Mouse (Mus musculus): ENCODE data around the gene Arl1. TPM values are rescaled to one million over a fixed set of nuclear protein-coding genes. Genes with fewer than 3 reads are reported as not detected.

Arl1 gene
- total and polyA plus RNA-seq, 2 experiments from 2014 or later = 104 to 172 TPM

- Histone ChIP-seq H3K9ac (no peak overlapping the region), H3K4me1 (ENCODE audit: insufficient read depth) (no peaks in the 10 kb centered on the region), H3K27ac (ENCODE audit: low read depth, low read length) (no peak overlapping the region), H3K9me3 (ENCODE audit: low read length) (no peaks in the 10 kb centered on the region), H3K4me2 (ENCODE audit: low read depth) (no peak overlapping the region), H3K27me3 (ENCODE audit: insufficient read depth, low read length) (no peaks in the 10 kb centered on the region), H3K36me3 (ENCODE audit: insufficient read depth) (no peaks in the 10 kb centered on the region), H3K4me3 (ENCODE audit: low read depth, low read length) (no peak overlapping the region)
- no peak for TF ChIP-seq CTCF (IDR thresholded peaks at IDR 0.05; ENCODE audit: low read depth)
- WGBS = 89% methylated on average over 4 of the region's 4 CpGs
- ATAC-seq (no peak), DNase-seq (no peak)
These were observed 15.9 kb upstream of the Arl1 start for GRCm38 (mm10) chr10:88714744-88715143.

GRCm38 (mm10) chr10:88715621-88716020 is 15.0 kb upstream of the Arl1 start:
- H3K4me2 ChIP-seq (ENCODE audit: low read depth) = no peak overlapping the region
- H3K4me3 ChIP-seq (ENCODE audit: low read depth, low read length) = no peak overlapping the region
- 67% methylated on average over 6 of the region's 6 CpGs for WGBS
- ATAC-seq (no peak), DNase-seq (no peak)
- H3K9ac ChIP-seq = no peak overlapping the region
- H3K27ac ChIP-seq (ENCODE audit: low read depth, low read length) = no peak overlapping the region
- H3K36me3 ChIP-seq (ENCODE audit: insufficient read depth) = no peaks in the 10 kb centered on the region
- no peaks in the 10 kb centered on the region for H3K27me3 ChIP-seq (ENCODE audit: insufficient read depth, low read length)
- no peak for TF ChIP-seq CTCF (IDR thresholded peaks at IDR 0.05; ENCODE audit: low read depth)
- H3K4me1 ChIP-seq (ENCODE audit: insufficient read depth) = no peaks in the 10 kb centered on the region
- H3K9me3 ChIP-seq (ENCODE audit: low read length) = no peaks in the 10 kb centered on the region

GRCm38 (mm10) chr10:88716986-88717755 is 13.5 kb upstream of the Arl1 start:
- H3K4me2 ChIP-seq (ENCODE audit: low read depth) = no peak overlapping the region
- no peaks in the 10 kb centered on the region for H3K4me1 ChIP-seq (ENCODE audit: insufficient read depth)
- H3K27ac ChIP-seq (ENCODE audit: low read depth, low read length) = no peak overlapping the region
- TF ChIP-seq CTCF (IDR thresholded peaks at IDR 0.05; ENCODE audit: low read depth) = no peak
- H3K4me3 ChIP-seq (ENCODE audit: low read depth, low read length) = no peak overlapping the region
- H3K27me3 ChIP-seq (ENCODE audit: insufficient read depth, low read length) = no peaks in the 10 kb centered on the region
- H3K9me3 ChIP-seq (ENCODE audit: low read length) = no peaks in the 10 kb centered on the region
- DNase-seq (no peak), ATAC-seq (no peak)
- no peaks in the 10 kb centered on the region for H3K36me3 ChIP-seq (ENCODE audit: insufficient read depth)
- no peak overlapping the region for H3K9ac ChIP-seq
- WGBS = 60% methylated on average over 13 of the region's 13 CpGs

DNA sequence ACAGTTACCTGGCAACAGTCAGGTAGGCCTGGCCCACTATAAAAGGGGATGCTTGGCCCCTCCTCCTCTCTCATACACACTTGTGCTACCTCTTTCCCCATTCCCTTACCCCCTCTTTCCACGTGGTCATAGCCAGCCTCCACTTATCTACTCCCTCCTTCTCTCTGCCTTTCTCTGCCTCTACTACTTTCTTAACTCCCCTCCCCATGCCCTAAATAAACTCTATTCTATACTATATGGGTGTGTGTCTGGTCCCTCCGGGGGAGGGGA is 13.0 kb upstream of the Arl1 start:
- H3K27ac ChIP-seq (ENCODE audit: low read depth, low read length) = no peak overlapping the region
- H3K4me3 ChIP-seq (ENCODE audit: low read depth, low read length) = no peak overlapping the region
- ATAC-seq = no peak
- H3K4me2 ChIP-seq (ENCODE audit: low read depth) = no peak overlapping the region
- H3K27me3 ChIP-seq (ENCODE audit: insufficient read depth, low read length) = no peaks in the 10 kb centered on the region
- no peak for TF ChIP-seq CTCF (IDR thresholded peaks at IDR 0.05; ENCODE audit: low read depth)
- 41% methylated on average over 2 of the region's 2 CpGs for WGBS
- H3K36me3 ChIP-seq (ENCODE audit: insufficient read depth) = no peaks in the 10 kb centered on the region
- H3K9ac ChIP-seq = no peak overlapping the region
- no peaks in the 10 kb centered on the region for H3K9me3 ChIP-seq (ENCODE audit: low read length)
- no peaks in the 10 kb centered on the region for H3K4me1 ChIP-seq (ENCODE audit: insufficient read depth)
- DNase-seq = no peak

DNA sequence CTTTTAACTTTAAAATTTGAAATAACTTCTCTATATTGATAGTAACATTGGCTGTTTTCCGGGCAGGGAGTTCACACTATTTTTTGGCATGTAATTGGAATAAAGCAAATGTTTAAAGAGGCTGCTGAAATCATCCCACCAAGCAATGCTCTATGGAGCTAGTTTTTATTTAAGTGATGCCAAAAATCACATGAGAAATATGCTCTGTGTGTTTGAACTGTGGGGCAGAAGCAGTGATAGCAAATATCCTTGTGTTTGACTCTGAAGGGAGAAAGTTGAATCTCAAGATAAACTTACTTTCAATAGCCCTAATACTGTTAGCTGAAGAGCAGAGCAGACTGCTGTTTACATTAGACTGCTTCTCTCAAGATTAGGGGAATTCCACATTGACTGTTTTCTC is 11.0 kb upstream of the Arl1 start:
- H3K9ac ChIP-seq = no peak overlapping the region
- H3K4me3 ChIP-seq (ENCODE audit: low read depth, low read length) = no peak overlapping the region
- H3K36me3 ChIP-seq (ENCODE audit: insufficient read depth) = no peaks in the 10 kb centered on the region
- H3K4me1 ChIP-seq (ENCODE audit: insufficient read depth) = no peaks in the 10 kb centered on the region
- 74% methylated on average over 1 of the region's 1 CpGs for WGBS
- ATAC-seq (no peak), DNase-seq (no peak)
- H3K27me3 ChIP-seq (ENCODE audit: insufficient read depth, low read length) = no peaks in the 10 kb centered on the region
- no peaks in the 10 kb centered on the region for H3K9me3 ChIP-seq (ENCODE audit: low read length)
- no peak overlapping the region for H3K4me2 ChIP-seq (ENCODE audit: low read depth)
- TF ChIP-seq CTCF (IDR thresholded peaks at IDR 0.05; ENCODE audit: low read depth) = no peak
- H3K27ac ChIP-seq (ENCODE audit: low read depth, low read length) = no peak overlapping the region

DNA sequence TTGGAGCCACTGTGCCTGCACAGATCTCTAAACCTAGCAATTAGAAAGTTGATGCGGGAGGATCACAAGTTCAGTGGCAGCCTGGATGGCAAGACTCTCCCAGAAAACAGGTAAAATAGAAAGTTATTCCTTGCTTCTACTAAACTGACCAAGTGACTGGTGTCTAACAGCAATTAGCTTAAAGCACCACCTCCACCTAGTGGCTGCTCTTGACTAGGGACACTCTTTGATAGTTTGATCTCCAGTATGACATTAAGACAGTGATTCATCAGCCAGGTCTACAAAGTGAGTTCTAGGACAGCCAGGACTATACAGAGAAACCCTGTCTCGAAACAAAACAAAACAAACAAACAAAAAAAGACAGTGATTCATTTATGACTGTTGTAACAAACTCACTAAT is 5.3 kb upstream of the Arl1 start:
- 61% methylated on average over 2 of the region's 2 CpGs for WGBS
- H3K4me2 ChIP-seq (ENCODE audit: low read depth) = no peak overlapping the region
- H3K4me3 ChIP-seq (ENCODE audit: low read depth, low read length) = no peak overlapping the region
- H3K27me3 ChIP-seq (ENCODE audit: insufficient read depth, low read length) = no peaks in the 10 kb centered on the region
- H3K27ac ChIP-seq (ENCODE audit: low read depth, low read length) = no peak overlapping the region
- no peak overlapping the region for H3K9ac ChIP-seq
- no peak for ATAC-seq
- H3K4me1 ChIP-seq (ENCODE audit: insufficient read depth) = no peaks in the 10 kb centered on the region
- H3K36me3 ChIP-seq (ENCODE audit: insufficient read depth) = no peaks in the 10 kb centered on the region
- peak; percentile 63 for TF ChIP-seq CTCF (IDR thresholded peaks at IDR 0.05; ENCODE audit: low read depth)
- peak; percentile 6 for DNase-seq
- H3K9me3 ChIP-seq (ENCODE audit: low read length) = no peaks in the 10 kb centered on the region

- DNase-seq (peak; percentile 66), ATAC-seq (no peak)
- Histone ChIP-seq H3K4me1 (ENCODE audit: insufficient read depth) (peaks cover under 1% of the 10 kb centered on the region; the same call in 1 of the 2 replicates), H3K4me2 (ENCODE audit: low read depth) (no peak overlapping the region), H3K36me3 (ENCODE audit: insufficient read depth) (no peaks in the 10 kb centered on the region), H3K27me3 (ENCODE audit: insufficient read depth, low read length) (no peaks in the 10 kb centered on the region), H3K9ac (no peak overlapping the region), H3K9me3 (ENCODE audit: low read length) (no peaks in the 10 kb centered on the region), H3K27ac (ENCODE audit: low read depth, low read length) (no peak overlapping the region), H3K4me3 (ENCODE audit: low read depth, low read length) (no peak overlapping the region)
- WGBS = 75% methylated on average over 1 of the region's 1 CpGs
- peak; percentile 76 for TF ChIP-seq CTCF (IDR thresholded peaks at IDR 0.05; ENCODE audit: low read depth)
These were observed 3.5 kb upstream of the Arl1 start for GRCm38 (mm10) chr10:88727128-88727527.
